ENCODE assay signal across 9 mouse cellular contexts in the genomic region with DNA sequence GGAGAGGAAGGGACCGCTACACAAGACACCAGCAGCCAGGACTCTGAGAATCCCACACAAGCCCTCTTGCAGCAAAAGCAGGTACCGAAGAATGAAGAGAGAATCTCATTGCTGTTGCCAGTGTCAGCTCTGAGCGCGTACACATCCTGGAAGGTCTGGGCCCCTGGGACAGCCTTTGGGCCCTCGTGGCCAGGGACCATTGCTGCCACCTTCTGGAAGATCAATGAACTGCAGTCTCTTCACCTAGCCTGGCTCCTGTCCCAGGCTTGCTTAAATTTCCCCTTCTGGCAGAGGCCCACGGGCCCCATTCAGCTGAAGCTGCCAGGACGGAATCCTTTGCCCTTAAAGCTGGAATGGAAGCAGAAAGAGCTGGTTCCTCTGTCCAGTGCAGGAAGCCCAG. TPM values are rescaled to one million over a fixed set of nuclear protein-coding genes. Genes with fewer than 3 reads are reported as not detected.
DNase-seq lines count a peak whose midpoint lies in the region; ATAC-seq and TF ChIP-seq lines count a peak whose summit lies in the region.
"Had no signal": no experiment of that assay in that cellular context is flagged by ENCODE, and none has a peak within 500 bp of the region (broad histone marks: within the 10 kb centered on the region; RNA-seq: fewer than 3 reads in every experiment).

No protein-coding gene starts in this region.

- H3K9me3 ChIP-seq in midbrain, embryonic 10.5 days (replicated peaks), result no peaks in the 10 kb centered on the region
- H3K9me3 ChIP-seq in midbrain, embryonic 15.5 days, result no peaks in the 10 kb centered on the region
- no peaks in the 10 kb centered on the region for H3K9me3 ChIP-seq in forebrain, embryonic 11.5 days (ENCODE audit: control insufficient read depth, low read length)
- H3K9me3 ChIP-seq in stomach, embryonic 15.5 days, result no peaks in the 10 kb centered on the region

- peak; percentile 90 for TF ChIP-seq CTCF in brain, embryonic 14.5 days (IDR thresholded peaks at IDR 0.05; ENCODE audit: borderline replicate concordance, extremely low read depth, insufficient read depth, insufficient read length)

- H3K36me3 ChIP-seq in midbrain, embryonic 10.5 days, result peaks cover 68% of the 10 kb centered on the region
- peaks cover 20% of the 10 kb centered on the region for H3K36me3 ChIP-seq in midbrain, embryonic 15.5 days (replicated peaks)
- H3K36me3 ChIP-seq in forebrain, embryonic 11.5 days (ENCODE audit: control insufficient read depth, insufficient read depth, low read length), result peaks cover 2% of the 10 kb centered on the region; the same call in 1 of the 2 replicates
- H3K36me3 ChIP-seq in stomach, embryonic 15.5 days, result peaks cover 36% of the 10 kb centered on the region

- no peak overlapping the region for H3K4me2 ChIP-seq in midbrain, embryonic 15.5 days
- H3K4me2 ChIP-seq in forebrain, embryonic 11.5 days (ENCODE audit: low read depth, low read length, severe bottlenecking), result no peak overlapping the region
- no peak overlapping the region for H3K4me2 ChIP-seq in stomach, embryonic 15.5 days

- no peak overlapping the region for H3K27ac ChIP-seq in midbrain, embryonic 10.5 days (replicated peaks)
- H3K27ac ChIP-seq in midbrain, embryonic 15.5 days, result no peak overlapping the region
- no peak overlapping the region for H3K27ac ChIP-seq in forebrain, embryonic 11.5 days (ENCODE audit: low read depth, low read length)
- H3K27ac ChIP-seq in stomach, embryonic 15.5 days, result no peak overlapping the region

- 43% methylated on average over 7 of the region's 7 CpGs for WGBS in midbrain, embryonic 10.5 days
- WGBS in midbrain, embryonic 15.5 days, result 24% methylated on average over 7 of the region's 7 CpGs
- WGBS in forebrain, embryonic 11.5 days, result 34% methylated on average over 7 of the region's 7 CpGs
- 23% methylated on average over 7 of the region's 7 CpGs for WGBS in stomach, embryonic 15.5 days

- no peak for ATAC-seq in midbrain, embryonic 15.5 days (replicated peaks)
- peak; percentile 63 for ATAC-seq in forebrain, embryonic 11.5 days (replicated peaks; ENCODE audit: low FRiP score)
- peak; percentile 93 to 94 for ATAC-seq in hematopoietic stem cell, adult 5-6 weeks (replicated peaks in 1 of 2; ENCODE audit: insufficient read depth in 1 of 2, low FRiP score in 2 of 2, low TSS enrichment in 1 of 2, low read depth in 1 of 2, poor library complexity in 2 of 2, severe bottlenecking in 2 of 2)
- ATAC-seq in megakaryocyte-erythroid progenitor cell, adult 5-6 weeks (replicated peaks; ENCODE audit: low FRiP score, low TSS enrichment, poor library complexity, severe bottlenecking), result peak; percentile 82
- ATAC-seq in stomach, embryonic 15.5 days (ENCODE audit: insufficient read depth, low FRiP score, low read depth), result peak; percentile 60

- H3K9ac ChIP-seq in midbrain, embryonic 15.5 days, result no peak overlapping the region
- H3K9ac ChIP-seq in forebrain, embryonic 11.5 days (ENCODE audit: low read length), result no peak overlapping the region
- no peak overlapping the region for H3K9ac ChIP-seq in stomach, embryonic 15.5 days

- H3K27me3 ChIP-seq in midbrain, embryonic 10.5 days (ENCODE audit: low read depth, poor library complexity, severe bottlenecking), result no peaks in the 10 kb centered on the region
- H3K27me3 ChIP-seq in midbrain, embryonic 15.5 days (replicated peaks), result no peaks in the 10 kb centered on the region
- no peaks in the 10 kb centered on the region for H3K27me3 ChIP-seq in forebrain, embryonic 11.5 days (ENCODE audit: control insufficient read depth, insufficient read depth, low read length)
- H3K27me3 ChIP-seq in stomach, embryonic 15.5 days (replicated peaks), result no peaks in the 10 kb centered on the region

- 0 out of 2 replicates have a peak overlapping the region, but pooled peaks have one; percentile 7 for H3K4me3 ChIP-seq in midbrain, embryonic 10.5 days
- H3K4me3 ChIP-seq in midbrain, embryonic 15.5 days, result no peak overlapping the region
- no peak overlapping the region for H3K4me3 ChIP-seq in forebrain, embryonic 11.5 days (ENCODE audit: low read depth, low read length)
- H3K4me3 ChIP-seq in stomach, embryonic 15.5 days (replicated peaks), result no peak overlapping the region
- H3K4me3 ChIP-seq: erythroblast, embryonic 14.5 days had no signal

- intact Hi-C loops in left cerebral cortex, postnatal 25 days (cut with DNase I), result loop anchor here (2.0 kb wide), 2 partner anchors 41 to 83 kb away; a partner anchor contains a TSS

- DNase-seq in midbrain, embryonic 10.5 days (ENCODE audit: low spot score), result peak; percentile 78
- peak; percentile 76 for DNase-seq in brain, embryonic 14.5 days (ENCODE audit: low read depth)
- peak; percentile 86 for DNase-seq in forebrain, embryonic 11.5 days (ENCODE audit: low spot score)
- DNase-seq in left cerebral cortex, postnatal 25 days (ENCODE audit: low spot score in 2 of 2), result peak; percentile 54 to 66

- TF ChIP-seq POLR2A in brain, embryonic 14.5 days (IDR thresholded peaks at IDR 0.05; ENCODE audit: borderline replicate concordance, extremely low read depth, insufficient read depth, insufficient read length, poor library complexity, severe bottlenecking), result no peak

- peaks cover 20% of the 10 kb centered on the region for H3K4me1 ChIP-seq in midbrain, embryonic 10.5 days
- peaks cover 20% of the 10 kb centered on the region; the same call in 1 of the 2 replicates for H3K4me1 ChIP-seq in midbrain, embryonic 15.5 days
- peaks cover 2% of the 10 kb centered on the region; the same call in 1 of the 2 replicates for H3K4me1 ChIP-seq in forebrain, embryonic 11.5 days (replicated peaks; ENCODE audit: control insufficient read depth, insufficient read depth, low read length)
- H3K4me1 ChIP-seq in stomach, embryonic 15.5 days, result peaks cover 15% of the 10 kb centered on the region

RNA-seq across cellular contexts. Expression of a gene that starts 10.0 kb away (rescaled TPM):
- 22.3 and 25.1 TPM in 2 replicates for polyA plus RNA-seq in midbrain, embryonic 10.5 days (2016; fragmentation: Nextera tagmentation; extraction: Ambion mirVana)
- 12.4 and 13.6 TPM in 2 replicates for polyA plus RNA-seq in midbrain, embryonic 15.5 days (2015; fragmentation: Nextera tagmentation; extraction: Ambion mirVana)
- 14.1 and 24.1 TPM in 2 replicates for polyA plus RNA-seq in brain, embryonic 14.5 days (2012; rRNA removed)
- polyA plus RNA-seq in forebrain, embryonic 11.5 days (2014; fragmentation: Nextera tagmentation; extraction: Ambion mirVana), result 20.2 and 20.3 TPM in 2 replicates
- 13.0 and 13.1 TPM in 2 replicates for total RNA-seq in hematopoietic stem cell, adult 5-6 weeks (2017)
- 10 to 100 TPM in 1 of 2 experiments, 1 to 10 TPM in 1; 6.5 to 10.5 TPM for total RNA-seq in left cerebral cortex, postnatal 25 days (2021)
- 1.9 and 2.7 TPM in 2 replicates for total RNA-seq in megakaryocyte-erythroid progenitor cell, adult 5-6 weeks (2014; fragmentation: Nextera tagmentation)
- 1.2 and 2.0 TPM in 2 replicates for total RNA-seq in megakaryocyte-erythroid progenitor cell, adult 5-6 weeks (2017)
- 15.4 and 18.5 TPM in 2 replicates for polyA plus RNA-seq in stomach, embryonic 15.5 days (2015; fragmentation: Nextera tagmentation; extraction: Ambion mirVana)

RNA-seq across cellular contexts. Expression of a gene that starts 20.4 kb away (rescaled TPM):
- 0.14 and 0.16 TPM in 2 replicates for polyA plus RNA-seq in midbrain, embryonic 10.5 days (2016; fragmentation: Nextera tagmentation; extraction: Ambion mirVana)
- 0.19 and 0.20 TPM in 2 replicates for polyA plus RNA-seq in midbrain, embryonic 15.5 days (2015; fragmentation: Nextera tagmentation; extraction: Ambion mirVana)
- 0.43 and 0.51 TPM in 2 replicates for polyA plus RNA-seq in brain, embryonic 14.5 days (2012; rRNA removed)
- polyA plus RNA-seq in forebrain, embryonic 11.5 days (2014; fragmentation: Nextera tagmentation; extraction: Ambion mirVana), result 0.37 TPM in 1 of 2 replicates, not detected in the other
- 0.05 TPM in 1 of 2 replicates, not detected in the other for total RNA-seq in hematopoietic stem cell, adult 5-6 weeks (2017)
- total RNA-seq in left cerebral cortex, postnatal 25 days (2021), result under 1 TPM; 0.14 to 0.25 TPM
- total RNA-seq in megakaryocyte-erythroid progenitor cell, adult 5-6 weeks (2014; fragmentation: Nextera tagmentation), result not detected in 2 replicates
- total RNA-seq in megakaryocyte-erythroid progenitor cell, adult 5-6 weeks (2017), result not detected in 2 replicates
- 0.42 and 0.46 TPM in 2 replicates for polyA plus RNA-seq in stomach, embryonic 15.5 days (2015; fragmentation: Nextera tagmentation; extraction: Ambion mirVana)
- polyA plus RNA-seq: erythroblast, embryonic 14.5 days had no signal

RNA-seq across cellular contexts. Expression of a gene that starts 21.0 kb away (rescaled TPM):
- polyA plus RNA-seq in midbrain, embryonic 10.5 days (2016; fragmentation: Nextera tagmentation; extraction: Ambion mirVana), result 23.2 and 24.7 TPM in 2 replicates
- 10.9 and 11.4 TPM in 2 replicates for polyA plus RNA-seq in midbrain, embryonic 15.5 days (2015; fragmentation: Nextera tagmentation; extraction: Ambion mirVana)
- 13.4 and 13.7 TPM in 2 replicates for polyA plus RNA-seq in brain, embryonic 14.5 days (2012; rRNA removed)
- 13.6 and 14.9 TPM in 2 replicates for polyA plus RNA-seq in forebrain, embryonic 11.5 days (2014; fragmentation: Nextera tagmentation; extraction: Ambion mirVana)
- 40.6 and 50.5 TPM in 2 replicates for total RNA-seq in hematopoietic stem cell, adult 5-6 weeks (2017)
- total RNA-seq in left cerebral cortex, postnatal 25 days (2021), result 10 to 100 TPM; 10.1 to 10.7 TPM
- 10.9 and 12.1 TPM in 2 replicates for total RNA-seq in megakaryocyte-erythroid progenitor cell, adult 5-6 weeks (2014; fragmentation: Nextera tagmentation)
- 8.7 and 16.3 TPM in 2 replicates for total RNA-seq in megakaryocyte-erythroid progenitor cell, adult 5-6 weeks (2017)
- polyA plus RNA-seq in stomach, embryonic 15.5 days (2015; fragmentation: Nextera tagmentation; extraction: Ambion mirVana), result 16.5 and 18.1 TPM in 2 replicates

RNA-seq across cellular contexts. Expression of a gene that starts 36.3 kb away (rescaled TPM):
- polyA plus RNA-seq in midbrain, embryonic 10.5 days (2016; fragmentation: Nextera tagmentation; extraction: Ambion mirVana), result 27.5 and 31.5 TPM in 2 replicates
- polyA plus RNA-seq in midbrain, embryonic 15.5 days (2015; fragmentation: Nextera tagmentation; extraction: Ambion mirVana), result 169 and 175 TPM in 2 replicates
- polyA plus RNA-seq in brain, embryonic 14.5 days (2012; rRNA removed), result 97.6 and 120 TPM in 2 replicates
- polyA plus RNA-seq in forebrain, embryonic 11.5 days (2014; fragmentation: Nextera tagmentation; extraction: Ambion mirVana), result 38.0 and 48.6 TPM in 2 replicates
- 10.3 and 27.3 TPM in 2 replicates for total RNA-seq in hematopoietic stem cell, adult 5-6 weeks (2017)
- 10 to 100 TPM; 96.3 to 96.9 TPM for total RNA-seq in left cerebral cortex, postnatal 25 days (2021)
- 7.8 and 17.0 TPM in 2 replicates for total RNA-seq in megakaryocyte-erythroid progenitor cell, adult 5-6 weeks (2014; fragmentation: Nextera tagmentation)
- total RNA-seq in megakaryocyte-erythroid progenitor cell, adult 5-6 weeks (2017), result 3.9 and 6.7 TPM in 2 replicates
- polyA plus RNA-seq in stomach, embryonic 15.5 days (2015; fragmentation: Nextera tagmentation; extraction: Ambion mirVana), result 56.0 and 65.7 TPM in 2 replicates

RNA-seq across cellular contexts. Expression of a gene that starts 40.8 kb away (rescaled TPM):
- polyA plus RNA-seq in midbrain, embryonic 10.5 days (2016; fragmentation: Nextera tagmentation; extraction: Ambion mirVana), result 22.0 and 24.6 TPM in 2 replicates
- 8.4 and 10.8 TPM in 2 replicates for polyA plus RNA-seq in midbrain, embryonic 15.5 days (2015; fragmentation: Nextera tagmentation; extraction: Ambion mirVana)
- polyA plus RNA-seq in brain, embryonic 14.5 days (2012; rRNA removed), result 22.3 and 26.2 TPM in 2 replicates
- 30.8 and 32.7 TPM in 2 replicates for polyA plus RNA-seq in forebrain, embryonic 11.5 days (2014; fragmentation: Nextera tagmentation; extraction: Ambion mirVana)
- 0.31 and 0.35 TPM in 2 replicates for total RNA-seq in hematopoietic stem cell, adult 5-6 weeks (2017)
- total RNA-seq in left cerebral cortex, postnatal 25 days (2021), result 1 to 10 TPM; 1.3 to 2.6 TPM
- not detected in 2 replicates for total RNA-seq in megakaryocyte-erythroid progenitor cell, adult 5-6 weeks (2014; fragmentation: Nextera tagmentation)
- not detected in 2 replicates for total RNA-seq in megakaryocyte-erythroid progenitor cell, adult 5-6 weeks (2017)
- polyA plus RNA-seq in stomach, embryonic 15.5 days (2015; fragmentation: Nextera tagmentation; extraction: Ambion mirVana), result 35.5 and 40.9 TPM in 2 replicates
- polyA plus RNA-seq: erythroblast, embryonic 14.5 days had no signal
